Mouse (Mus musculus) neural tube, embryonic 10.5 days (tissue): Measurements from ENCODE around the gene Npb.

Experiments
- DNase-seq: peaks from one replicate; pipeline ENCODE4 v3.0.0-alpha.2; 2017; ENCODE audit warnings: low spot score; ENCODE audit errors: extremely low spot score

Gene Npb

GRCm38 (mm10) chr11:120613976-120614375 is 5.7 kb downstream of the Npb start:
- no peak for DNase-seq

DNA sequence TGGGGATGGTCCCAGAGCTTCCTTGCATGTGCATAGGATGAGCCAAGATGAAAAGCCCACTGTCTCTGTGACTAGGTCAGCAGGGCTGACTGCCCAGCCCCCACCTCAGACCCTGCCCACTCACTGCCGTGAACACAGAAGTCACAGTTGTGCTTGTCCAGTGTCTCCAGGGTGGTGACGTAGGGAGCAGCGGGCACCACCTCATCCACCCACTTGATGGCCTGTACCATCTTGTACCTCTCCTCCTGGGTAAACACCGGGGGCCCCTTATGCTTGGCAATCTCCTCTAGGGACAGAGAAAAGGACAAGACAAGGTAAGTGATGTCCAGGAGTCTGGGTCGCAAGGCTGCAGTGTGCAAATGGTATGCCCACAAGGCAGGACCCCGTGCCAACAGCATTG is 6.9 kb downstream of the Npb start:
- DNase-seq: no peak

GRCm38 (mm10) chr11:120615606-120616203 is 7.4 kb downstream of the Npb start:
- no peak for DNase-seq

- DNase-seq: no peak
These were observed 8.5 kb downstream of the Npb start for GRCm38 (mm10) chr11:120616617-120617294.

GRCm38 (mm10) chr11:120617519-120618112 is 9.3 kb downstream of the Npb start, which contains the start of gene Pcyt2:
Gene Pcyt2, minus strand, starts transcription at chr11:120617936.
- peak; percentile 87 for DNase-seq

DNA sequence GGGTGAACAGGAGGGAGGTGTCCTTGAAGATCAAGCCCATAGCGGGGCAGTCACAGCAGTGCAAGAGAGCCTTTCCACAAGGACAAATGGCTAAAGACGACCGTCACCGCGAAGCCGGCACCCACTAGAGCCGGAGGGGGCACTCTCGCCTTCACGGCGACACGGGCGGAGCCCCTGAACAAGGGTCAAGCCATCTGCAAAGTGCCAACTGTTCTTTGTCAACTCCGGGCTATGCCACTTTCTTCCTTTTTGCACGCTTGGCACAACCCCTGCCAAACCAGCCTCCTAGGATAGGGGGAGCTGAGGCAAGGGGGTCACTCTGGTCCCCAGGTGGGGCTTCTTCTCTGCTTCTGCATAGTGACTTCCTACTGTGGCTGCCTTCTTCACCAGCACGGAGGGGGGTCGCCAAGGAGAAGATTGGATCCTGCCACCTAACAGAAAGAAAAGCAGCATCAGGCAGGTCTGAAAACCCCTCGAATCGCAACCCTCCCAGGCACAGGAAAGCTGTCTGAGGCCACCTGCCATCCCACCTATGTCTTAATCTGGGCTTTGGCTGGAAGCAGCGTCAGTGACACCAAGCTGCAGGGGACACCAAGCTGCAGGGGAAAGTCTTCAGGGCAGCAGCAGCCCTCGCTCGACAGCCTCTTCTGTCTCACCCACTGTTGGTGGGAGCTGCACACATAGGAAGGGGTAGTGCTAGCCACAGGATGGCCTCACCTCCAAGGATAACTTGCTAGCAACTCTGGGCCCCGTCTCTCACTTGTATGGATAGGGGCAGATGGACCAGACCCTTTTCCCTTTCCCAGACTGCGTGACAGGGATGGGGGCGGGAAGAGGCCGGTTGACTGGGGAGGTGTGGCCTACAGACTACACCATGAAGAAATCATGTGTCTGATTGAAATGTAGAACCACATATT is 10.6 kb downstream of the Npb start:
- DNase-seq: no peak

- DNase-seq: no peak
These were observed 11.9 kb downstream of the Npb start for GRCm38 (mm10) chr11:120620195-120620594.

- DNase-seq: no peak
These were observed 14.5 kb downstream of the Npb start for GRCm38 (mm10) chr11:120622805-120623204.

- DNase-seq: peak; percentile 62
These were observed 15.8 kb downstream of the Npb start for GRCm38 (mm10) chr11:120623961-120624679.

- DNase-seq: peak; percentile 84
These were observed 16.4 kb downstream of the Npb start for GRCm38 (mm10) chr11:120624680-120625111.

DNA sequence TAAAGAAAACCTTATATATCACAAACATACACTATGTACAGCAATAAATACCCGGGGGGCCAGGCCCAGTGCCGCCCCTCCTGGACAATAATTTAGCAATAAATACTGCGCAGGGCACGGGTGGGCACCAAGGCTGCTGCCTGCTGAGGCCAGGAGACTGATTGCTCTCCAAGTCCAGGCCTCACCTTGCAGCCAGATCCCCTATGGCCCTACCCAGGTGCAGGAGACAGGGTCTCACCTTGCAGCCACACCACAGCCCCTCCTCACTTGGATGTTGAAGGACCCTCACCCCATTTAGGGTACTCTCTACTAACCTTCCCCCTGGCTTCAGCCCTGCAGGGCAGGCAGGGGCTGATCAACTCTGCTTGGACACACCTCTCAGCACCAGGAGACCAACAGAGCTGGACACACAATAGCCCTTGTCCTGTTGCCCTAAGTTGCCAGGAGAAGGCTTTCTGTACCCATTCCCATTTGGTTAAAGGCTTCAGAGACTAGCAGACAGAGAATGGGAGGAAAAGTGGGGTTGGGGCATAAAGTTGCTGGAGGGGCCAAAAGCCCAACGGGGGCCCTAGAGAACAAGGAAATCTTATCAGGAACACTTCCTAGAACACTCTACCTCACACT is 17.0 kb downstream of the Npb start, which contains the start of gene Sirt7:
Sirt7 (minus strand) TSS at position 89 of the 624 bp plus-strand sequence.
- DNase-seq: no peak

DNA sequence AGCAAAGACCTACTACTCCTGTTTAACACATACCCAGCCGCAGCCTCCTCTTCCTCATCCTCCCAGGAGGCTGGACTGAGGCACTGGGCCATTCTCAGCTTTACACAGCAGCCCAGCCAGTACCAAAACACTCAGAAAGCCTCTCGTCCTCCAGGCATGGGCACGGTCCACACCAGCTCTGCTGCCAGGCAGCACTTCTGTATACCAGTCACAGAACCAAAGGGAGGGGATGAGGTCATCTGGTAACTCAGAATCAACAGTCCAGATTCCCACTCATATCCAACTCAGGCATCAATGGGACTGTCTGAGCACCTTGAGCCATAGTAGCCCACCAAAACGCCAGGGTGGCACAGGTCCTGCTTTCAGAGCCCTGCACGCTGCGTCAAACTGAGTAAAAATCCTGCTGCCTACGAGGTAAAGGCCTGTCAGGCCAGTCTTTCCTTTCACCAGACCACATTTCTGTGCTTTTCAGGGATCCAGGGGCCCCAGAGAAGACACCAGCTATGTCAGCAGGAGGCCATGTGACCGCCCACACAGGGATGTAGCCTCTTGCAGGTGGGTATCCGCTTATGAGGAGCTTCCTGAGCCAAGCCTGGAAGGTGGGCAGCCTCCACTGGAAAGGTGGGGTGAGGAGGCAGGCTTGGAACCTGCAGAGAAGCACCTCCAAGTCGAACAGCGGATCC is 18.6 kb downstream of the Npb start:
- DNase-seq: no peak

- no peak for DNase-seq
These were observed 19.4 kb downstream of the Npb start for GRCm38 (mm10) chr11:120627468-120628300.

GRCm38 (mm10) chr11:120628601-120629340 is 20.5 kb downstream of the Npb start:
- no peak for DNase-seq

DNA sequence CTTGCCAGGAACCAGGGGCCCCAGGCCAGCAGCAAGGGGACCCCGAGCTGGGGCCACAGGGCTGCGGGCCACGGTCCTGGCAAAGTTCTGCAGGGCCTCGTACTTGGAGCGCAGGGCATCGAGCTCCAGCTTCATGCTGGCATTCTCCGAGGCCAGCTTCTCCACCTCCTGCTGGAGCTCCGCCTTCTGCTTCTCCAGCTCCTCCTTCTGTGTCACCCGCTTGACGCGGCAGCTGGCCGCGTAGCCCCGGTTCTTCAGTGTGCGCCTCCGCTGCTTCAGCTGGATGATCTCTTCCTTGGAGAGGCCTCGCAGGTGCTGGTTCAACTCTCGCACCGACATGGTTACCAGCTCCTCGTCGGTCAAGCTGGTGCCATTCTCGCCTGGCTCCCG is 21.1 kb downstream of the Npb start:
- no peak for DNase-seq

- DNase-seq: no peak
These were observed 21.6 kb downstream of the Npb start for GRCm38 (mm10) chr11:120629911-120630310.

DNA sequence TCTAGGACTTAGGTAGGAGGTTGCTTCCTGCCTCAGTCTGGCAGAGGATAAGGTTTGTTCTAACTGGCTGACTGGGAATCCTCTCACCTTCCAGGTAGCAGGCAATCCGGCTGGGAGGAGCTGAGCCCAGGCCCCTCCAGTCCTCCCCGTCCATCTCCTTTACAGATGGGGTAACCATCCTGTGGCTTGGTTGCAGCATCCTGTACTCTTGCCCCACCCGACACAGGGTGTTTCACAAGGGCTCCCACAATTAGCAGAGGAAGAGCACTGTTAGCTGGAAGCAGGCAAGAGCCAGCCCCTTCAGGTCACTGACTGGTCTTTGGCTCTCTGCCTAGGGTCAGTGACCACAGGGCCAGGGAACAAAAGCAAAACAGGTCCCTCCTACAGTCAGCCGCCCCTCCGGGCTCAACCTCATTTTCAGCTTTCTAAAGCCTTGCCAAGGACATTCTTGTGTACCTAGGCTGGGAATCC is 22.2 kb downstream of the Npb start:
- no peak for DNase-seq
